Mouse (Mus musculus): ENCODE measurements around the gene 2200002J24Rik.
A peak's percentile ranks its signal among the peaks of the same experiment; 100 is the strongest.

Gene 2200002J24Rik

GRCm38 (mm10) chr7:30698589-30698988, at the start of gene 2200002J24Rik:
TSS of gene 2200002J24Rik (plus strand) at chr7:30698926.
- peak; percentile 27 to 33 for DNase-seq (ENCODE audit: low spot score in 2 of 2)

- DNase-seq (ENCODE audit: low spot score in 2 of 2), result peak; percentile 99
These were observed 48.9 kb upstream of the 2200002J24Rik start, which contains the start of gene Rbm42 for GRCm38 (mm10) chr7:30649591-30650540. TSS of gene Rbm42 (minus strand) at chr7:30650317.

- peak; percentile 87 to 91 for DNase-seq (ENCODE audit: low spot score in 2 of 2)
These were observed 34.1 kb upstream of the 2200002J24Rik start, which contains the start of gene Haus5 for GRCm38 (mm10) chr7:30664529-30665200. TSS of gene Haus5 (minus strand) at chr7:30664994.

- no peak for DNase-seq (ENCODE audit: low spot score in 2 of 2)
These were observed 33.4 kb upstream of the 2200002J24Rik start for GRCm38 (mm10) chr7:30665321-30665720.

- peak in 1 of 2 experiments; percentile 18 for DNase-seq (ENCODE audit: low spot score in 2 of 2)
These were observed 29.5 kb upstream of the 2200002J24Rik start for GRCm38 (mm10) chr7:30669229-30669628.

- no peak for DNase-seq (ENCODE audit: low spot score in 2 of 2)
These were observed 27.2 kb upstream of the 2200002J24Rik start, which contains the start of gene Pmis2 for GRCm38 (mm10) chr7:30671480-30671879. TSS of gene Pmis2 (minus strand) at chr7:30671605.

GRCm38 (mm10) chr7:30678263-30678975, 20.3 kb upstream of the 2200002J24Rik start:
- DNase-seq (ENCODE audit: low spot score in 2 of 2), result no peak

GRCm38 (mm10) chr7:30681897-30682296, 16.8 kb upstream of the 2200002J24Rik start:
- no peak for DNase-seq (ENCODE audit: low spot score in 2 of 2)

- no peak for DNase-seq (ENCODE audit: low spot score in 2 of 2)
These were observed 15.3 kb upstream of the 2200002J24Rik start for GRCm38 (mm10) chr7:30683425-30683824.

GRCm38 (mm10) chr7:30688325-30688724, 10.4 kb upstream of the 2200002J24Rik start:
- DNase-seq (ENCODE audit: low spot score in 2 of 2), result no peak

- DNase-seq (ENCODE audit: low spot score in 2 of 2), result peak; percentile 57 to 64
These were observed 625 bp upstream of the 2200002J24Rik start for GRCm38 (mm10) chr7:30698101-30698500.

GRCm38 (mm10) chr7:30706214-30706882, 7.6 kb downstream of the 2200002J24Rik start:
- DNase-seq (ENCODE audit: low spot score in 2 of 2), result no peak

- no peak for DNase-seq (ENCODE audit: low spot score in 2 of 2)
These were observed 8.7 kb downstream of the 2200002J24Rik start for GRCm38 (mm10) chr7:30707441-30707840.

GRCm38 (mm10) chr7:30711942-30712341, 13.2 kb downstream of the 2200002J24Rik start, which contains the start of gene Atp4a:
TSS of gene Atp4a (plus strand) at chr7:30712209.
- no peak for DNase-seq (ENCODE audit: low spot score in 2 of 2)

- peak; percentile 83 to 89 for DNase-seq (ENCODE audit: low spot score in 2 of 2)
These were observed 18.4 kb downstream of the 2200002J24Rik start for GRCm38 (mm10) chr7:30717006-30717715.

GRCm38 (mm10) chr7:30717716-30718046, 19.0 kb downstream of the 2200002J24Rik start:
- no peak for DNase-seq (ENCODE audit: low spot score in 2 of 2)

- no peak for DNase-seq (ENCODE audit: low spot score in 2 of 2)
These were observed 20.9 kb downstream of the 2200002J24Rik start for GRCm38 (mm10) chr7:30719669-30720068.

- DNase-seq (ENCODE audit: low spot score in 2 of 2), result no peak
These were observed 22.6 kb downstream of the 2200002J24Rik start for GRCm38 (mm10) chr7:30721286-30721685.

- no peak for DNase-seq (ENCODE audit: low spot score in 2 of 2)
These were observed 24.7 kb downstream of the 2200002J24Rik start for GRCm38 (mm10) chr7:30723274-30723953.

- DNase-seq (ENCODE audit: low spot score in 2 of 2), result no peak
These were observed 29.5 kb downstream of the 2200002J24Rik start for GRCm38 (mm10) chr7:30728214-30728613.

All from spleen, postnatal 36 days (tissue).